8 mouse cellular contexts compared by ENCODE assay signal in the genomic region with DNA sequence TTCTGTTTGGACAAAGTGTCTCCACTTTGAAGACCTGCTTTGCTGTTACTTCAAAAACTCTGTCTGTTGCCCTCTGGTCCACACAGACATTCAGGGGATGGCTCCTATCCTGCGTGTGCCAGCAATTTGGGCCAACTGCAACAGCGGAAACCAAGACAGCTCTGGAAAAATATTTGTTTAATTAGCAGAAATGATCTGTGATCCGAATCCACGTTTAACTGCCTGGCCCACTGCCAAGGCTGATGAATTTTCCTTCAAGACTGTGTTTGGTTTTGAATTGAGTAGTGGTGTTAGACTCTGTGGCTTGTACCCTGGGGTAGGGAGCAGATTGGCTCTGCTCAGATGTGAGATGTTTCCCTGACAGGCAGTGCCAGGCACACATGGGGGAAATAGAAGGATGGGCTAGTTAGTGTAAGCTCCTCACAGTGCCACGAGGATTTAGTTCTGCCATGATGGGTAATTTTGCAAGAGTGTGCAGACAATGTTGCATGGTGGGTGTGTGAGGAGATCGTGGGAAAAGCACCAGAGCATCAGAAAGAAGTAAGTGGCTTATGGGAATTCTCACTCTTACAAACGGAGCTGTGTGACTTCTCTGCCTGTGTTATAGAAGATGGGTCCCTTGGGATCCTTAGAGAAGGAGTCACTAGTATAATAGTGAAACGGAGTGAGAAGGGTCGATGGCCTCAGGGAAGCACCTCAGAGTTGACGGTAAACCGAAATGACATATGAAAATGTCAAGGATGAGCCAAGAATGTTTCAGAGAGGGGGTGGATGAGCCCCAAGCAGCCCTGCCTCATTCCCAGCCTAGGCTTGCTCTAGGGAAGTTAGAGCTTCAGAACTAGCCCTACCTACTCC. TPM values are rescaled to one million over a fixed set of nuclear protein-coding genes. Genes with fewer than 3 reads are reported as not detected.
DNase-seq lines count a peak whose midpoint lies in the region; ATAC-seq and TF ChIP-seq lines count a peak whose summit lies in the region.

No protein-coding gene starts in this region.

- H3K36me3 ChIP-seq in liver, adult 2 months (ENCODE audit: control insufficient read depth, insufficient read depth, low read length): no peaks in the 10 kb centered on the region
- H3K36me3 ChIP-seq in liver, postnatal 0 days (replicated peaks; ENCODE audit: insufficient read depth, low read length): no peaks in the 10 kb centered on the region
- no peaks in the 10 kb centered on the region for H3K36me3 ChIP-seq in intestine, embryonic 15.5 days
- no peaks in the 10 kb centered on the region for H3K36me3 ChIP-seq in lung, embryonic 14.5 days (ENCODE audit: insufficient read depth)

- TF ChIP-seq CTCF in liver, adult 2 months (IDR thresholded peaks at IDR 0.05; ENCODE audit: low read depth, low read length): no peak
- no peak for TF ChIP-seq CTCF in liver, postnatal 0 days (IDR thresholded peaks at IDR 0.05; ENCODE audit: low read depth)
- TF ChIP-seq CTCF in lung, embryonic 14.5 days (IDR thresholded peaks at IDR 0.05; ENCODE audit: low read depth): no peak

- TF ChIP-seq EP300 in liver, postnatal 0 days (IDR thresholded peaks at IDR 0.05; ENCODE audit: low read depth): no peak

- 58% methylated on average over 11 of the region's 11 CpGs for WGBS in liver, adult 2 months
- WGBS in liver, postnatal 0 days (ENCODE audit: insufficient replicate concordance): 78% methylated on average over 11 of the region's 11 CpGs
- WGBS in intestine, embryonic 15.5 days: 50% methylated on average over 11 of the region's 11 CpGs
- WGBS in lung, embryonic 14.5 days: 41% methylated on average over 11 of the region's 11 CpGs

- no peaks in the 10 kb centered on the region for H3K9me3 ChIP-seq in liver, postnatal 0 days (ENCODE audit: low read length)
- H3K9me3 ChIP-seq in intestine, embryonic 15.5 days: no peaks in the 10 kb centered on the region
- H3K9me3 ChIP-seq in lung, embryonic 14.5 days (ENCODE audit: low read depth, low read length): no peaks in the 10 kb centered on the region

- no peaks in the 10 kb centered on the region for H3K27me3 ChIP-seq in liver, adult 2 months (ENCODE audit: control insufficient read depth, insufficient read depth, low read length)
- no peaks in the 10 kb centered on the region for H3K27me3 ChIP-seq in liver, postnatal 0 days (ENCODE audit: insufficient read depth, low read length)
- H3K27me3 ChIP-seq in intestine, embryonic 15.5 days (replicated peaks): no peaks in the 10 kb centered on the region
- no peaks in the 10 kb centered on the region for H3K27me3 ChIP-seq in lung, embryonic 14.5 days (ENCODE audit: insufficient read depth, low read length)

- H3K9ac ChIP-seq in liver, adult 2 months (ENCODE audit: low read depth, low read length): no peak overlapping the region
- no peak overlapping the region for H3K9ac ChIP-seq in liver, postnatal 0 days (replicated peaks)
- H3K9ac ChIP-seq in intestine, embryonic 15.5 days: no peak overlapping the region
- no peak overlapping the region for H3K9ac ChIP-seq in lung, embryonic 14.5 days

- no peak for TF ChIP-seq POLR2A in liver, adult 2 months (IDR thresholded peaks at IDR 0.05; ENCODE audit: extremely low read depth, insufficient read depth, low read length)

- ATAC-seq in liver, postnatal 0 days: no peak
- 0 out of 2 replicates have a peak, but pooled peaks have one; percentile 39 for ATAC-seq in intestine, embryonic 15.5 days
- peak; percentile 85 for ATAC-seq in lung, embryonic 14.5 days (ENCODE audit: insufficient read depth)
- ATAC-seq in inflammation-experienced regulatory T-cells, adult 6 months: no peak

- no peak overlapping the region for H3K27ac ChIP-seq in liver, adult 2 months (replicated peaks; ENCODE audit: insufficient read depth, low read depth, low read length)
- H3K27ac ChIP-seq in liver, postnatal 0 days (ENCODE audit: low read depth): no peak overlapping the region
- H3K27ac ChIP-seq in intestine, embryonic 15.5 days: peak overlapping the region; percentile 44; the same call in 1 of the 2 replicates
- H3K27ac ChIP-seq in lung, embryonic 14.5 days (ENCODE audit: low read depth): peak overlapping the region; percentile 78

- H3K4me1 ChIP-seq in liver, adult 2 months (ENCODE audit: control insufficient read depth, insufficient read depth, low read length): peaks cover 33% of the 10 kb centered on the region
- peaks cover 8% of the 10 kb centered on the region; the same call in 1 of the 2 replicates for H3K4me1 ChIP-seq in liver, postnatal 0 days (ENCODE audit: insufficient read depth)
- peaks cover 10% of the 10 kb centered on the region for H3K4me1 ChIP-seq in intestine, embryonic 15.5 days (replicated peaks)
- peaks cover 24% of the 10 kb centered on the region for H3K4me1 ChIP-seq in lung, embryonic 14.5 days (ENCODE audit: insufficient read depth)

- no peak overlapping the region for H3K4me2 ChIP-seq in liver, postnatal 0 days (ENCODE audit: low read depth, low read length)
- H3K4me2 ChIP-seq in intestine, embryonic 15.5 days (replicated peaks): no peak overlapping the region
- peak overlapping the region; percentile 16; the same call in 1 of the 2 replicates for H3K4me2 ChIP-seq in lung, embryonic 14.5 days

- peak; percentile 62 to 65 for DNase-seq in cerebellum, postnatal 10 days
- DNase-seq in cerebellum, adult 18-20 months: no peak
- DNase-seq in liver, adult 2 months (ENCODE audit: extremely low read depth, low read depth, low spot score): peak; percentile 78
- no peak for DNase-seq in liver, postnatal 0 days
- peak; percentile 91 for DNase-seq in lung, embryonic 14.5 days
- DNase-seq in spleen, postnatal 4 days (ENCODE audit: low spot score in 2 of 2): no peak

- no peaks in the 10 kb centered on the region for H3K79me2 ChIP-seq in liver, adult 2 months (ENCODE audit: control insufficient read depth, insufficient read depth, low read length)

- no peak overlapping the region for H3K4me3 ChIP-seq in liver, adult 2 months (ENCODE audit: insufficient read depth, low read depth, low read length)
- no peak overlapping the region for H3K4me3 ChIP-seq in liver, postnatal 0 days (ENCODE audit: low read depth, low read length)
- H3K4me3 ChIP-seq in intestine, embryonic 15.5 days (replicated peaks): no peak overlapping the region
- no peak overlapping the region for H3K4me3 ChIP-seq in lung, embryonic 14.5 days (ENCODE audit: low read depth, low read length)

RNA-seq across cellular contexts. Expression of a gene that starts 33.7 kb away (rescaled TPM):
- total RNA-seq in liver, adult 2 months (2014; rRNA removed): not detected in 2 replicates
- not detected in 2 replicates for polyA plus RNA-seq in liver, adult 2 months (2012; rRNA removed)
- not detected in 2 replicates for polyA plus RNA-seq in liver, postnatal 0 days (2015; fragmentation: Nextera tagmentation; extraction: Ambion mirVana)
- polyA plus RNA-seq in intestine, embryonic 15.5 days (2015; fragmentation: Nextera tagmentation; extraction: Ambion mirVana): not detected in 2 replicates
- 0.18 TPM in 1 of 2 replicates, not detected in the other for polyA plus RNA-seq in lung, embryonic 14.5 days (2014; fragmentation: Nextera tagmentation; extraction: Ambion mirVana)
- polyA plus RNA-seq in inflammation-experienced regulatory T-cells, adult 6 months (2017; shearing (Covaris generic)): not detected

Comparison
In these comparisons a context has a peak if more than half of its experiments do, and no peak if none do; other contexts are left out.
1. DNase-seq: peak in cerebellum, postnatal 10 days (2 of 2), liver, adult 2 months (single experiment) and lung, embryonic 14.5 days (single experiment); none in cerebellum, adult 18-20 months (0 of 2), liver, postnatal 0 days (single experiment) and spleen, postnatal 4 days (0 of 2).
2. H3K27ac ChIP-seq: peak in intestine, embryonic 15.5 days (single experiment) and lung, embryonic 14.5 days (single experiment); none in liver, adult 2 months (single experiment) and liver, postnatal 0 days (single experiment).
3. ATAC-seq: peak in intestine, embryonic 15.5 days (single experiment) and lung, embryonic 14.5 days (single experiment); none in liver, postnatal 0 days (single experiment) and inflammation-experienced regulatory T-cells, adult 6 months (single experiment).